Mouse (Mus musculus): ENCODE results near the gene Nelfcd.

- TF ChIP-seq POLR2A (IDR thresholded peaks at IDR 0.05; ENCODE audit: insufficient read length, low read depth) = no peak
- no peak for TF ChIP-seq MYOD1 (IDR thresholded peaks at IDR 0.05; ENCODE audit: control insufficient read depth in 1 of 3, insufficient read length in 2 of 3, low read depth in 2 of 3)
- TF ChIP-seq E2F4 (IDR thresholded peaks at IDR 0.05; ENCODE audit: insufficient read depth) = no peak
Observed at GRCm38 (mm10) chr2:174444359-174444758, 28.8 kb downstream of the Nelfcd start.

Measured in myocyte (in vitro differentiated cells).